Mouse (Mus musculus) spleen, postnatal 10 days (tissue): ENCODE data around the gene Rrp1.
"Not testable (repeated sequence)": the region's sequence is repeated elsewhere in the genome, so short reads cannot be mapped to it uniquely, and the experiment has no call there.

Experiments
- DNase-seq, 2 experiments: peaks; one replicate each; pipeline ENCODE4 v3.0.0; 2021 to 2022; ENCODE audit warnings: low spot score in 2 of 2

Gene Rrp1

DNA sequence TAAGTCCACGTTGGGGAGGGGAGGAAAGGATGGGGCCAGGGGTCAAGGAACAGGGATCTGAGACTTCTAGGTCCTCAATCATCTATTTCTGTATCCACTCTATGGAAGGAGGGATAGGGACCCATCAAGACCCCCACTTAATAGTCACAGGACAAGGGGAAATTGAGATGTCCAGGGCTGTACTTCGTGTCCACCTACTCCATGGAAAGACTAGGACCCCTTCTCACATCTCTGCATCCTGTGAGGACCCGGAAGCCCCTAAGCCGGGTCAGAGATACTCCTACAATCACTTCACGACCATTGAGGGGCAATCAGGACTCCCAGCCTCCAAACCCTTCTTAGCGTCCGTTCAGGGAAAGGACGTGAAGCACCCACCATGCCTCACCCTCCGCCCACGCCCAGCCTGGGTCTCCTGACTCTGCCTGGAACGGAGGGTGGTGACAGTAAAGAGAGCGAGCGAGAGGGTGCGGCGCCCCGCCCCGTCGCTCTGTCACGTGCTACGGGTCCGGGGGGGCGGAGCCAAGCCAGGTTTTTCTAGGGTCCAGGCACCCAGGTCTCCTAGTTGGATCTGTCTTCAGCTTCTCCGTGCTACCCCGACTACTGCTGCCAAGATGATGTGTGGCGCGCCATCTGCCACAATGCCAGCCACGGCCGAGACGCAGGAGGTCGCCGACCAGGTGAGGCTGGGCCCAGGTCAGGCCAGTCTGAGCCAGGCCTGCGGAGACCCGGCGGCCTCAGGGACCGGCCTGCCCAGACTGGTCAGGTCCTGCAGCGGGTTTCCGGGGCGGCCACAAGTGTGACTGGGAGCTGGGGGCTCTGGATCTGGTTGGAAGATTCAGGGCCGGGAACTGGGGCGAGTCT is 12.6 kb upstream of the Rrp1 start, which contains the start of gene Cstb:
Gene Cstb, plus strand, starts transcription at position 489 of the 861 bp plus-strand sequence.
- DNase-seq = peak; percentile 73 to 88

DNA sequence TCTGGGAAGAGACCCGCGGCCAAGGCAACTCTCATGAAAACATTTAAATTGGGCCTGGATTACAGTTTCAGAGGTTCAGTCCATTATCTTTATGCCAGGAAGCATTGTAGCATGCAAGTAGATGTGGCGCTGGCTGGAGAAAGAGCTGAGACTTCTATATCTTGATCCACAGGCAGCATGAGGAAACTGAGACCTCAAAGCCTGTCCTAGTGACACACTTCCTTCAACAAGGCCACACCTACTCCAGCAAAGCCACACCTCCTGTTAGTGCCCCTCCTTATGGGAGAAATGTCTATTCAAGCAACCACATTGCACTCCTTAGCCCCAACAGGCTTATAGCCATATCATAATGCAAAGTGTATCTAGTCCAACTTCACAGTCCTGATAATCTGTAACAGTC is 9.8 kb upstream of the Rrp1 start:
- DNase-seq = no peak

- DNase-seq = no peak
Measured at GRCm38 (mm10) chr10:78420929-78421328, 8.1 kb upstream of the Rrp1 start.

DNA sequence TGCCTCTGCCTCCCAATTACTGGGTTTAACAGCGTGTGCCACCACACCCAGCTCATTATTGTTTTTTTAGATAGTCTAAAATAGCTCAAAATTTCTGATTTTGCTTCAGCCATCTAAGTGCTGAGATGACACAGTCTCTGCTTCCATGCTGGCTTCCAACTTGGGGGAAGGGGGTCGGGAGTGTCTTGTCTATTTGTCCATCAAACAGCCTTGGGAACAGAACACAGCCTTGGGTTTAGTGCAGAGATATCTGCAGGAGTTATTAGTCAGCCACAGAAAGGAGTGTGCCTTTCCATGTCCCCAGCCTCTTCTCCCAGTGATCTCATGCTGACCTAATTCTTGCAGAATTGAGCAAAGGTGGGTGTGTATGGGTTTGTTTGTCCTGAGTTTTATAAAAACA is 5.9 kb upstream of the Rrp1 start:
- DNase-seq = no peak

GRCm38 (mm10) chr10:78417888-78418287 is 5.0 kb upstream of the Rrp1 start:
- no peak for DNase-seq

- DNase-seq = not testable (repeated sequence)
Measured at GRCm38 (mm10) chr10:78414936-78415335, 2.1 kb upstream of the Rrp1 start.

DNA sequence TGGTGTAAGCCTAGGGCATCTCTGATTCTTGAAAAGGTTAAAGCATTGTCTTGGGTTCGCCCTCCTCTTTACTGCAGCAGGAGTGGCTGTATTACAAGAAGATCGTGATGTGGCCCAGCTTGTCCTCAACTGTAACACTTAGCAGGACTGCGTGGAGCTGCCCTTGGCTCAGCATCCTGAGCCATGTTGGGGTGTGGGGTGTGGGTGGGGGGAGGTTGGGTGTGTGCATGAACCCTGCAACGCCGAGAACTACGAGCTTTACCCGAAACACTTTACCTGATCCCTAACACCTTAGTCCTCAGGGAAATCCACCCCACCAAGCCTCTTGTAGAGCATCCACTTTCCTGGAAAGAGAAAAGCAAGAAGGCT is 293 bp upstream of the Rrp1 start:
- no peak for DNase-seq

DNA sequence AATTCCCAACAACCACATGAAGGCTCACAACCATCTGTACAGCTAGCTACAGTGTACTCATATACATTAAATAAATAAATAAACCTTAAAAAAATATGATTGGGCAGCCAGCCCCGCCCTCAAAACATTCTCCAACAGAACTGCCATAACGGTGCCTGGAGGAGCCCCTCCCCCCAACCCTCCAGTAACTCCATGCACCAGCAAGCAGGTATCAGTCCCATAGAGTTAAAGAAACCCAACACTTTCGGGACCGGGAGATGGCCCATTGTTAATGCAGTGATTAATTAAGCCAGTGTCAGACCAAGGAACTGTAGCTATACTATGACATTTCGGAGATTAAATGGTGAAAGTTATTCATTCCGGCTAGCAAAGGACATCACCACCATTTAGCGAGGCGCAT is 992 bp downstream of the Rrp1 start:
- no peak for DNase-seq

- no peak for DNase-seq
Measured at GRCm38 (mm10) chr10:78409035-78409788, 3.6 kb downstream of the Rrp1 start.

DNA sequence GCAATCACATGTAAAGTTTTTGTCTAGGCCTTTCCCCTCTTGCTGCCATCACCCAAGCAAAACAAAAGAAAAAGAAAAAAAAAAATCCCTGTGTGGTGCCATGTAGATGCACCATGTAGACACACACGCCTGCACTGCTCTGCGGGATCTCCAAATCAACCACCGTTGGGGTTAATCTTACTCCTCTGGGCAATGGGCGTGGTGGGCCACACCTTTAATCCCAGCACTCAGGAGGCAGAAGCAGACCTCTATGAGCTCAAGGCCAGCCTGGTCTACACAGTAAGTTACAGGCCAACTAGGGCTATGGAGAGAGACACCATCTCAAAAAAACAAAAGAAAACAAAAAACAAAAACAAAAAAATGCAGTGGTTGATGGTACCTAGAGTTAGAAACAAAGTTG is 5.7 kb downstream of the Rrp1 start:
- no peak for DNase-seq

GRCm38 (mm10) chr10:78406152-78406551 is 6.7 kb downstream of the Rrp1 start:
- no peak for DNase-seq

- no peak for DNase-seq
Measured at GRCm38 (mm10) chr10:78402301-78402922, 10.4 kb downstream of the Rrp1 start.

DNA sequence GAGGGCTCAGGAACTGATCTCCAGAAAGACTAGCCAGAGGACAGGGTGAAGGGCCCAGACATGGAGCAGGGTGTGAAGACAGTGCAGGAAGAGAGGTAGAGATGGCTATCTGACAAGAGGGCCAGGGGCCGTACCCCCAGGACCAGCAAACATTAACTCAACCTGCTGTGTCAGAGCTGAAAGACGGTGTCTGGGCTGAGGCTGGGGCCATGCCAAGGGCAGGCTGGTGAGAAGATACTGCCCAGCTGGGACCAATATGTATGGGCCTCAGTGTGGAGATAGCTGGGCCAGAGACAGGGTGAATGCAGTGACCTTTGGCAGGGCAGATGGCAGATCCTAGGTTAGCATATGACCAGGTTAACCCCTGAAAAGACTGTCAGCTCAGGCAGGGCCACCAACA is 11.7 kb downstream of the Rrp1 start:
- DNase-seq = no peak

DNA sequence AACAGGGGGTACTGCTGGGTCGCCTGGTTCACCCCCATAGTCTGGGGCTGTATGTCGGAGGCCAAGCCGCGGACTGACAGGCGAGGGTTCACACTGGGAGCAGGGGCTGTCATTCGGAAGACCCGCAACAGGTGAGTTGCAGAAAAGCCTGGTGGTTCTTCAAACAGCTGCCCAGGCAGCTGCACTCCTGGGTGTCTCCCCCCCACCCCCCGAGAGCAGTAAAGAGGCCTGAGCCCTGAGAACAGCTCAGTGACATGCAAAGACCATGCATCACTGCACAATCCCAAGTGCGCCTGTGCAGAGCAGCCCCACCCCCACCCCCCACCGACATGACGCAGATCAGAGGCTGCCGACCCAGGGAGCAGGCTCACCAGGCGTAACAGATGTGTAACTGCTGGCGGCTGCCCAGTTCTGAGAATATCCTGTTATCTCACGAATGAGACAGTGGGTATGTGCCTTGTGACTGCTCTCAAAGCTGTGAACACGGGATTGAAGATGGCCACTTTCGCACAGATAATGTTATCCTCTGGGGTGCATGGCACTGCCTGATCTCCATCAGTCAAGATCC is 13.7 kb downstream of the Rrp1 start:
- DNase-seq = peak in 1 of 2 experiments; percentile 51

- DNase-seq = no peak
Measured at GRCm38 (mm10) chr10:78396625-78396885, 16.3 kb downstream of the Rrp1 start.

DNA sequence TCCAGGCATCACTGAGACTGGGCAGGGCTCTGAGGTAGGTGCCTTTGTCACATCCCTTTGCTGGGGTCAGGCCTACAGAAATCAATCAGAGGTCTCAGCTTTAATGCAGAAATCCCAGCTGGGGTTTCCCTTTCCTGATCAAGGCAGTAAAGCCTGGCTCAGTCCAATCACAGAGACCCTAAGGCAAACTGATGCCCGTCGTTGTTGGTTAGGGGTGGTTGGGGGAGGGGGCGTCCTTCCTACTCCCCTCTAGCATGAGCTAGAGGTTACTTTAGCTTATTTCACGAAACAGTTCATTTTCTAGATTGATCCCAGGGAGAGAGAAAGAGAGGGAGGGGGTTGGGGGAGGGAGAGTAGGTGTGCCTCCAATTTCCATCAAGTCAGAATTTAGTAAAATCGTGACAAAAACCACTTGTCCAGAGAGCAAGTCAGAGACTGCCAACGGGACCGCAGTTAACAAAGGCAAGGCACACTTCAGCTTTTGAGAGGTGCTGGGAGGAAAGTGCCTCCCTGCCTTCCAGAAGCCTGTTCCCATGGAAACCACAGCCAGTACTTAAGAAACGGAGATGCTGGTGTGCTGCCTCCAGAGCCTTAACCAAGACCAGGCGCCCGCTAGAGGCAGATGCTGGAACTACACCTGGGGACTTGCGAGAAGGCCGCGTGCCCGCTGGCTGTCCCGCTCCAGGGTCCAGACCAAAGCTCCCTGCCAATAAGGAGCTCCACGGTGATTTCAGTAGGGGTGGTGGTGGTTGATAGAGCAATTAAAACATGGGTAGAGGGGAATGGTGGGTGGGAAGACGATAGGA is 16.8 kb downstream of the Rrp1 start:
- DNase-seq = peak; percentile 96

DNA sequence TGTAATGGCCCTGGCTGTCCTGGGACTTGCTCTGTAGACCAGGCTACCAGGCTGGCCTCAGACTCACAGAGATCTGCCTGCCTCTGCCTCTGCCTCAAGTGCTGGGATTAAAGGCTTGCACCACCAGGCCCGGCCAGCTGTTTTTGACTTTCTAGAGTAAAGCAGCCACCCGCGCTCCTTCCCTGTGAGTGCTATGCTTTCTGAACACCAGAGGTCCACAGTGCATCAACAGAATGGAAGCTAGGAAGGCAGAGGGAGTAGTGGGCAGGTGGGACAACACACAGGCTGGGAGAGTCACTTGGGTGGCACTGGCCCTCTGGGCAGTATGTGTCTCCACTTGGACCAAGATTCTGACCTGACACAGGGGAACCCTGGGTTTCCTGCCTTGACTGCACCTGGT is 17.5 kb downstream of the Rrp1 start:
- no peak for DNase-seq

DNA sequence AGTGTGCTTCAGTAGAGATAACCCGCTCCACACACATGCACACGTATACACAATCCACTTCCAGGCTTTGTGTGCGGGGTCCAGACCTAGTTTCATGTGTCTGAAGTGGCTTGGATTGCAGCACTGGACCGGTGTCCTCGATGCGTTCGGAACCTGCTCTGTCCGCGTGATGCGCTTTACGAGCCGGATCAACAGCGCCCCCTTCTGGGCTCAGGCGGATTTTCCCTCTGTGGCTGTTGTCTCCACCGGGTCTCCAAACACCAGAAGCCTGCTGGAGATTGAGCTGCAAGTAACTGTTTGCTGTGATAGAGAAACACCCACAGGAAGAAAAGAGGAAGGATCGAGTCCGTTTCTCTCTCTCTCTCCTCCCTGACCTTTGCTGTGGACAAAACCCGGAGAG is 20.8 kb downstream of the Rrp1 start:
- DNase-seq = peak; percentile 81 to 88

- DNase-seq = no peak
Measured at GRCm38 (mm10) chr10:78390982-78391470, 21.8 kb downstream of the Rrp1 start.

DNA sequence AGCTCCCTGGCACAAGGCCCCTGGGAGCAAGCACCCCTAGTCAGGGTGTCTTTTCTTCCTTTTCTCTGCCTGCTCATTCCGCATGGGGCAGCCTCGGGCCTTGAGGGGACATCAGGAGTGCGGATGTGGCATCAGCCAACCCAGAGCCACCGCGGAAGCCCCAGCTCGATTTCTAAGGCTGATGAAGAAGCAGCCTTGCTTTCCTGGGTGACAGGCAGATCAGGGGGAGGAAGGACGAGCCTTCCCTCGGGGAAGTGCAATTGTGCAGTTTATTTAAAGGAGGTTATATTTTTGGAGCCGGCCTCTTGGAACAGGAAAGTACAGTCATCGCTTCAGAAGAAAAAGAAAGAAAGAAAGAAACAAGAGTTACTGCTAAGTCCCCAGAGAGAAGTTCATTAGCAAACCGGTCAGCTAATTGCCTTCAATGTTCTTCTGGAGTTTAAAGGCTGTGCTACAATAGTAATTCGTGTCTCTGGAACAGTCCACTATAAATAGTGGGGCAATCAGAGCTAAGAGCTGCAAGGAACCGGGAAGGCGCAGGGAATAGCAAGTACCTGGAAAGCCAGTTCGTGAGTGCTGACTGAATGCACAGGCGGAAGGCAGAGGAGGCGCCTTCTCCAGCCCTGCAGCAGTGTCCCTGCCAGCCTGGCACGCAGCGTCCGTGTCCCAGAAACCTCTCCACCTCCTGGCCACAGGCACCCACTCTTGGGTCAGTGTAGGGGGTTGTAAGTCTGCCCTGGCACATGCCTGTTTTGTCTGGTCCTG is 24.4 kb downstream of the Rrp1 start:
- no peak for DNase-seq

GRCm38 (mm10) chr10:78385520-78385919 is 27.3 kb downstream of the Rrp1 start:
- no peak for DNase-seq
